Mouse (Mus musculus) E14TG2a.4 (cell line): ENCODE data around the gene Rpp25.

Source experiments
- CTCF ChIP-seq: conservative IDR thresholded peaks from 2 replicates; pipeline ENCODE4 v1.5.1; 2014; ENCODE audit warnings: low read length
- POU5F1 ChIP-seq: IDR thresholded peaks from 2 replicates; pipeline ENCODE4 v1.6.1; 2014; ENCODE audit warnings: low read length, borderline replicate concordance

DNA sequence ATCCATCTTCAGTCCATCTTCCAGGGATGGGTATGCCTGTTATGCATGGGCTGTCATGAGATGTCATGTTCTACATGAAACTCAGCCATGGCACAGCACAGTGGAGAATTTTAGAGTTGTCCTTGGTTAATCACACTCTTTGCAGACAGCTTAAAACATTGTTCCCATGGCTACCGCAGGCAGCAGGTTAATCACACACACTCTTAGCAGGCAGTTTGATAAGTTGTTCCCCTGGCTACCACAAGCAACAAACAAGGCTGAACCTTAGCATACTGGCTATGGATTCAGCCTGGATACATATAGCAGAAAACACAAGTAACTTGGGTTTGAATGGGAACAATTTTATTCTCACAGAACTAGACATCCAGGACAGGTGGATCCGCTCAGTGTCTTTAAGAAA lies 10.3 kb upstream of the Rpp25 start:
- TF ChIP-seq CTCF (no peak), POU5F1 (no peak)
